Mouse (Mus musculus) neural tube, embryonic 10.5 days (tissue): ENCODE measurements around the gene Tmem235.
A peak's percentile ranks its signal among the peaks of the same experiment; 100 is the strongest.

Experiments
- DNase-seq: peaks from one replicate; pipeline ENCODE4 v3.0.0-alpha.2; 2017; ENCODE audit warnings: low spot score; ENCODE audit errors: extremely low spot score

Tmem235 gene

GRCm38 (mm10) chr11:117890519-117891282 lies 30.1 kb downstream of the Tmem235 start:
- peak; percentile 49 for DNase-seq

- DNase-seq, result no peak
Measured at GRCm38 (mm10) chr11:117891581-117892175, 31.1 kb downstream of the Tmem235 start.

- no peak for DNase-seq
Measured at GRCm38 (mm10) chr11:117892199-117892598, 31.6 kb downstream of the Tmem235 start.

- no peak for DNase-seq
Measured at GRCm38 (mm10) chr11:117894676-117895075, 34.1 kb downstream of the Tmem235 start.

GRCm38 (mm10) chr11:117896533-117896932 lies 36.0 kb downstream of the Tmem235 start:
- DNase-seq, result no peak

- DNase-seq, result no peak
Measured at GRCm38 (mm10) chr11:117902282-117902681, 41.7 kb downstream of the Tmem235 start.

GRCm38 (mm10) chr11:117904442-117904841 lies 43.9 kb downstream of the Tmem235 start:
- DNase-seq, result no peak

- no peak for DNase-seq
Measured at GRCm38 (mm10) chr11:117909337-117909736, 48.8 kb downstream of the Tmem235 start.

- peak; percentile 77 for DNase-seq
Measured at GRCm38 (mm10) chr11:117912684-117913352, 52.3 kb downstream of the Tmem235 start.

- no peak for DNase-seq
Measured at GRCm38 (mm10) chr11:117914531-117914930, 54.0 kb downstream of the Tmem235 start.
